Mouse (Mus musculus) right cerebral cortex, postnatal 25 days (tissue): ENCODE data around the gene Cntnap5a.
"Not testable (repeated sequence)": the region's sequence is repeated elsewhere in the genome, so short reads cannot be mapped to it uniquely, and the experiment has no call there.

Source experiments
- DNase-seq: peaks from one replicate; pipeline ENCODE4 v3.0.0; 2022

Gene Cntnap5a

GRCm38 (mm10) chr1:116107010-116107723 lies 422.6 kb downstream of the Cntnap5a start:
- no peak for DNase-seq

GRCm38 (mm10) chr1:116107724-116108058 lies 423.1 kb downstream of the Cntnap5a start:
- no peak for DNase-seq

- DNase-seq: no peak
Observed at GRCm38 (mm10) chr1:116108381-116108780, 423.8 kb downstream of the Cntnap5a start.

GRCm38 (mm10) chr1:116125767-116126166 lies 441.2 kb downstream of the Cntnap5a start:
- no peak for DNase-seq

- no peak for DNase-seq
Observed at GRCm38 (mm10) chr1:116127085-116127484, 442.5 kb downstream of the Cntnap5a start.

GRCm38 (mm10) chr1:116128450-116129246 lies 444.1 kb downstream of the Cntnap5a start:
- no peak for DNase-seq

- DNase-seq: no peak
Observed at GRCm38 (mm10) chr1:116132471-116132870, 447.9 kb downstream of the Cntnap5a start.

- no peak for DNase-seq
Observed at GRCm38 (mm10) chr1:116149764-116150369, 465.3 kb downstream of the Cntnap5a start.

GRCm38 (mm10) chr1:116184471-116184870 lies 499.9 kb downstream of the Cntnap5a start:
- DNase-seq: no peak

GRCm38 (mm10) chr1:116188142-116188541 lies 503.6 kb downstream of the Cntnap5a start:
- not testable (repeated sequence) for DNase-seq

GRCm38 (mm10) chr1:116192299-116192698 lies 507.7 kb downstream of the Cntnap5a start:
- no peak for DNase-seq

GRCm38 (mm10) chr1:116216883-116217282 lies 532.3 kb downstream of the Cntnap5a start:
- no peak for DNase-seq

- no peak for DNase-seq
Observed at GRCm38 (mm10) chr1:116240538-116240937, 556.0 kb downstream of the Cntnap5a start.

- no peak for DNase-seq
Observed at GRCm38 (mm10) chr1:116243856-116244255, 559.3 kb downstream of the Cntnap5a start.

GRCm38 (mm10) chr1:116281144-116281543 lies 596.6 kb downstream of the Cntnap5a start:
- no peak for DNase-seq

GRCm38 (mm10) chr1:116283968-116284367 lies 599.4 kb downstream of the Cntnap5a start:
- no peak for DNase-seq

GRCm38 (mm10) chr1:116306555-116306954 lies 622.0 kb downstream of the Cntnap5a start:
- DNase-seq: peak; percentile 8

GRCm38 (mm10) chr1:116311512-116311911 lies 627.0 kb downstream of the Cntnap5a start:
- no peak for DNase-seq

- no peak for DNase-seq
Observed at GRCm38 (mm10) chr1:116313269-116313668, 628.7 kb downstream of the Cntnap5a start.

GRCm38 (mm10) chr1:116324505-116324904 lies 639.9 kb downstream of the Cntnap5a start:
- no peak for DNase-seq

GRCm38 (mm10) chr1:116353669-116354068 lies 669.1 kb downstream of the Cntnap5a start:
- no peak for DNase-seq

GRCm38 (mm10) chr1:116365606-116366005 lies 681.0 kb downstream of the Cntnap5a start:
- no peak for DNase-seq

- DNase-seq: no peak
Observed at GRCm38 (mm10) chr1:116366171-116366570, 681.6 kb downstream of the Cntnap5a start.

GRCm38 (mm10) chr1:116366806-116367205 lies 682.2 kb downstream of the Cntnap5a start:
- no peak for DNase-seq
